Mouse (Mus musculus): ENCODE measurements around the gene Slc35b4. TPM values are rescaled to one million over a fixed set of nuclear protein-coding genes. Genes with fewer than 3 reads are reported as not detected.

The Slc35b4 gene
- total and polyA plus RNA-seq, 3 experiments: 8.0 to 10.6 (median 8.5) TPM

- Histone ChIP-seq H3K4me3 (no peak overlapping the region), H3K36me3 (ENCODE audit: control insufficient read depth, insufficient read depth, low read length) (no peaks in the 10 kb centered on the region), H3K27me3 (ENCODE audit: control insufficient read depth, insufficient read depth, low read length) (no peaks in the 10 kb centered on the region), H3K4me1 (ENCODE audit: control insufficient read depth, insufficient read depth, low read length) (no peaks in the 10 kb centered on the region), H3K79me2 (replicated peaks; ENCODE audit: control insufficient read depth, insufficient read depth, low read length) (no peaks in the 10 kb centered on the region), H3K9ac (ENCODE audit: low read depth, low read length) (no peak overlapping the region), H3K27ac (no peak overlapping the region)
- TF ChIP-seq EP300 (IDR thresholded peaks at IDR 0.05; ENCODE audit: insufficient read depth, low read depth, low read length) (no peak), POLR2A (IDR thresholded peaks at IDR 0.05; ENCODE audit: insufficient read depth, low read depth, low read length) (no peak), CTCF (IDR thresholded peaks at IDR 0.05) (no peak)
- intact Hi-C loops (cut with DNase I): no loop called here
- WGBS: 92% methylated on average over 14 of the region's 14 CpGs
- no peak for DNase-seq
Observed at GRCm38 (mm10) chr6:34156841-34157748, 19.8 kb downstream of the Slc35b4 start.

DNA sequence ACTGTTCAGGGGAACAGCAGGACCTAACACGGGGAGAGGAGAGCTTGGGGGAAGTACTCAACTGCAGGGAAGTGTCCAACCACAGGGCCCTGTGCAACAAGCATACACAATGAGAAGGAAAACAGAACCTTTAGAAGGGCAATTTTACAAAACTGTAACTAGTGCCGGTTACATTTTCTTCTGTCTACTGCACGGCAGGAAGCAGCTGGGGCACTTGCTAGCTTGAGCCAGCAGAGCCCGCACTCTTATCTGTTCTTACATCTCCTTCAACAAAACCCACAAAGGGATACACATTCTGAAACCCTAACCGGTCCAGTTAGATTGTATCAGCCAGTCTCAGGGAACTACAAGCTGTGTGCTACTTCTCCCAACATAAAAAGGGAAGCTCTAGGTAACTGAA is 20.9 kb downstream of the Slc35b4 start:
- H3K4me3 ChIP-seq: no peak overlapping the region
- H3K4me1 ChIP-seq (ENCODE audit: control insufficient read depth, insufficient read depth, low read length): no peaks in the 10 kb centered on the region
- WGBS: 41% methylated on average over 5 of the region's 5 CpGs
- DNase-seq: no peak
- intact Hi-C loops (cut with DNase I): no loop called here
- no peaks in the 10 kb centered on the region for H3K27me3 ChIP-seq (ENCODE audit: control insufficient read depth, insufficient read depth, low read length)
- H3K36me3 ChIP-seq (ENCODE audit: control insufficient read depth, insufficient read depth, low read length): no peaks in the 10 kb centered on the region
- TF ChIP-seq EP300 (IDR thresholded peaks at IDR 0.05; ENCODE audit: insufficient read depth, low read depth, low read length) (no peak), POLR2A (IDR thresholded peaks at IDR 0.05; ENCODE audit: insufficient read depth, low read depth, low read length) (no peak), CTCF (IDR thresholded peaks at IDR 0.05) (no peak)
- H3K9ac ChIP-seq (ENCODE audit: low read depth, low read length): no peak overlapping the region
- no peak overlapping the region for H3K27ac ChIP-seq
- H3K79me2 ChIP-seq (replicated peaks; ENCODE audit: control insufficient read depth, insufficient read depth, low read length): no peaks in the 10 kb centered on the region

GRCm38 (mm10) chr6:34155137-34155804 is 21.6 kb downstream of the Slc35b4 start:
- no peaks in the 10 kb centered on the region for H3K4me1 ChIP-seq (ENCODE audit: control insufficient read depth, insufficient read depth, low read length)
- H3K9ac ChIP-seq (ENCODE audit: low read depth, low read length): no peak overlapping the region
- intact Hi-C loops (cut with DNase I): no loop called here
- H3K27me3 ChIP-seq (ENCODE audit: control insufficient read depth, insufficient read depth, low read length): no peaks in the 10 kb centered on the region
- H3K36me3 ChIP-seq (ENCODE audit: control insufficient read depth, insufficient read depth, low read length): no peaks in the 10 kb centered on the region
- no peak for DNase-seq
- no peaks in the 10 kb centered on the region for H3K79me2 ChIP-seq (replicated peaks; ENCODE audit: control insufficient read depth, insufficient read depth, low read length)
- WGBS: 82% methylated on average over 15 of the region's 15 CpGs
- no peak for TF ChIP-seq POLR2A (IDR thresholded peaks at IDR 0.05; ENCODE audit: insufficient read depth, low read depth, low read length)
- no peak for TF ChIP-seq EP300 (IDR thresholded peaks at IDR 0.05; ENCODE audit: insufficient read depth, low read depth, low read length)
- TF ChIP-seq CTCF (IDR thresholded peaks at IDR 0.05): no peak
- H3K4me3 ChIP-seq: no peak overlapping the region
- H3K27ac ChIP-seq: no peak overlapping the region

- H3K36me3 ChIP-seq (ENCODE audit: control insufficient read depth, insufficient read depth, low read length): no peaks in the 10 kb centered on the region
- 33% methylated on average over 3 of the region's 3 CpGs for WGBS
- H3K79me2 ChIP-seq (replicated peaks; ENCODE audit: control insufficient read depth, insufficient read depth, low read length): no peaks in the 10 kb centered on the region
- intact Hi-C loops (cut with DNase I): no loop called here
- no peak for TF ChIP-seq CTCF (IDR thresholded peaks at IDR 0.05)
- TF ChIP-seq EP300 (IDR thresholded peaks at IDR 0.05; ENCODE audit: insufficient read depth, low read depth, low read length): no peak
- TF ChIP-seq POLR2A (IDR thresholded peaks at IDR 0.05; ENCODE audit: insufficient read depth, low read depth, low read length): no peak
- DNase-seq: no peak
- H3K27ac ChIP-seq: no peak overlapping the region
- H3K4me1 ChIP-seq (ENCODE audit: control insufficient read depth, insufficient read depth, low read length): no peaks in the 10 kb centered on the region
- no peak overlapping the region for H3K4me3 ChIP-seq
- no peaks in the 10 kb centered on the region for H3K27me3 ChIP-seq (ENCODE audit: control insufficient read depth, insufficient read depth, low read length)
- H3K9ac ChIP-seq (ENCODE audit: low read depth, low read length): no peak overlapping the region
Observed at GRCm38 (mm10) chr6:34154202-34154601, 22.7 kb downstream of the Slc35b4 start.

DNA sequence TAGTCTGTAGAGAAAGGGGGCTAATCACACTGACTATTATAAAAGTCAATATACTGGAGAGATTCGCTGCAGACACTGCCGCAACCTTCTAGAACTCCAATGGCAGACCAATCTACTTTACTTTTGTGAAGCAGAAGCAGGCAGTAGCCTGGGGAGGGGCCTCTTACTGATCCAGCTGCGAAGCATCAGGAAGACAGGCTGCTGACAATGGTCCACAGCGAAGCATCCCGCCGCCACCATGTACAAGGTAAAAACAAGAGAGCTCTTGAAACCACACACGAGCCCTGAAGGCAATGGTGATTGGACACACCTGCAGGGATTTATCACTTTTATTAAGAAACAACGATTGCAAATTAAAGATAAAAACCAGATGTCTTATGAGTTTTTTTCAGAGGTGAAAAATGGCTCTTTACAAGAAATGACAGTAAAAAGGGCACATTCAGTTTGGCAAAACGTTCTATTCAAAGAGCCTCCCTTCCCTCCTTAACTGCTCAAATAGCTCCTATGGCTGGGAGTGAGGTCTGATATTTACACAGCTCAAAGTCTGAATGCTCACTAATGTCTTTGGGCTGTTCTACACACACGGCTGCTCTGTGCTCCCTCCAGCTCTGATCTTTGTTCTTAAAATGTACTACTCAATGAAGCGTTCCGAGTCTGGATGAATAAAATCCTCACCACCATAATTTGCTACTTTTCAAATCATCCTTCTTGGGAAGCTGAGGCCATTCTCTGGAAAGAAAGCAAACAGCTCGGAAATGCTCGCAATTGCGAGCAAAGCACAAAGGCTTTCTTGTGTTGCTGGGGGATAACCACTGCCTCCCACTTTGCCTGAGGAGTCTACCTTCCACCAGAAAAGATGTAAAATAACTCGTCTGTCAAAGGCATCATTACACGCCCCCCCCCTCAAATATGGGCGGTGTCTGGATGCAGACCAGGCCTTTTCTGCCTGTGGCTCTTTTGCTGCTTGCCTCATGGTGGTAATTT is 23.6 kb downstream of the Slc35b4 start:
- Histone ChIP-seq H3K36me3 (ENCODE audit: control insufficient read depth, insufficient read depth, low read length) (no peaks in the 10 kb centered on the region), H3K4me1 (ENCODE audit: control insufficient read depth, insufficient read depth, low read length) (no peaks in the 10 kb centered on the region), H3K9ac (ENCODE audit: low read depth, low read length) (no peak overlapping the region), H3K27me3 (ENCODE audit: control insufficient read depth, insufficient read depth, low read length) (no peaks in the 10 kb centered on the region), H3K4me3 (no peak overlapping the region), H3K27ac (no peak overlapping the region), H3K79me2 (replicated peaks; ENCODE audit: control insufficient read depth, insufficient read depth, low read length) (no peaks in the 10 kb centered on the region)
- 83% methylated on average over 18 of the region's 18 CpGs for WGBS
- TF ChIP-seq CTCF (IDR thresholded peaks at IDR 0.05) (no peak), EP300 (IDR thresholded peaks at IDR 0.05; ENCODE audit: insufficient read depth, low read depth, low read length) (no peak), POLR2A (IDR thresholded peaks at IDR 0.05; ENCODE audit: insufficient read depth, low read depth, low read length) (no peak)
- DNase-seq: no peak
- intact Hi-C loops (cut with DNase I): no loop called here
